Mouse (Mus musculus) cortical plate, adult 2 months (tissue): ENCODE results near the gene Smpd2. TPM values are rescaled to one million over a fixed set of nuclear protein-coding genes. Genes with fewer than 3 reads are reported as not detected.

Source experiments
- H3K27ac ChIP-seq: fragments of 200-500 bp; 2 replicates; pipeline ENCODE4 v1.5.1; 2012; ENCODE audit warnings: low read length, control low read depth, inconsistent platforms; ENCODE audit not compliant: insufficient read depth
- H3K4me1 ChIP-seq: fragments of 200-500 bp; 2 replicates; pipeline ENCODE4 v1.6.1; 2011; ENCODE audit warnings: low read length; ENCODE audit not compliant: control insufficient read depth, insufficient read depth
- H3K4me3 ChIP-seq: fragments of 200-500 bp; 2 replicates; pipeline ENCODE4 v1.5.1; 2011; ENCODE audit warnings: mild to moderate bottlenecking, low read length, control low read depth; ENCODE audit not compliant: insufficient read depth
- CTCF ChIP-seq: fragments of 200-500 bp; IDR thresholded peaks from 2 replicates; pipeline ENCODE4 v1.5.1; 2011; ENCODE audit warnings: mild to moderate bottlenecking, control low read depth, low read length; ENCODE audit not compliant: insufficient read depth; ENCODE audit errors: extremely low read depth
- POLR2A ChIP-seq: fragments of 200-500 bp; IDR thresholded peaks from 2 replicates; pipeline ENCODE4 v1.6.1; 2011; ENCODE audit warnings: mild to moderate bottlenecking, low read length, control low read depth; ENCODE audit not compliant: insufficient read depth; ENCODE audit errors: extremely low read depth
- polyA plus RNA-seq: library from polyadenylated mRNA; depleted of rRNA; stranded (reverse); fragments of >200 nt; gene quantifications from 2 replicates; pipeline ENCODE4 v1.2.3, GENCODE M21; 2012; rRNA removed

Gene Smpd2
- polyA plus RNA-seq, result 33.8 and 36.5 TPM in 2 replicates

DNA sequence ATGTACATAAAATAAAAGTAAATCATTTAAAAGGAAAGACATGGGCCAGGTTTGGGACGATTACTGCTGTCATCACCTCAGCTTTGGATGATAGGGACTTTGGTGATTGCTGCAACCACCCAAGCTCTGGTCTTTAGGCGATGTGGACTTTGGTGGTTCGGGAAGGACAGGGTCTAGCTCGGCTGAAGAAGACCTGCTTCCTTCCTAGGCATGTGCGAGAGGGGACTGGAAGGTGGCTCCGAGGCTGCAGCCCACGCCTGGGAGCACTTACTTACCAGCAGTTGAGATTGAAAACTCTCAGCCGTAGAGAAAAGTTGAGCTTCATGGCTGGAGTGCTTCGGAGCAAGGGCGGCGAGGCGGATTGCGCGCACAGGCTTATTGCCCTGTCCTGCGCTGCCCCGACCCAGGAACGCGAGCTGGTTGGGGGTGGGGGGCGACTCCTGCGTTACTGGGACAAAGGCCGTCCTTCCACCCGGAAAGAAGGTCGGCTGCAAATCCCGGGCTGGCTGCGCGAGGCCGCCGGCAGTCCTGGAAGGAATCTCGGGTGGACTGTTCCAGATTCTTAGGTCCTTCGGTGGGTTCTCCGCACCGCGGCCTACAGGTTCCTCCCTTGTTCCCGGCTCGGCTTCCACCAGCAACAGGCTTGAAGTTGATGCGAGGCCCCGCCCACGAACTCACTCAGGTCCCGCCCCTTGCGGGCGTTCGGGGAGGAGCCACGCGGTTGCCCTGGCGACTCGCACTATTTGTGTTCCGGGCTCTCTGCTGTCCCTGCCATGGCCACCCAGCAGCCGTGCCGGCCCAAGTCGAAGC is at the start of gene Smpd2, which contains the start of gene Ppil6:
Gene Smpd2 (minus strand): TSS at position 662 of the 810 bp plus-strand sequence.
Gene Ppil6 (plus strand): TSS at position 732 of the 810 bp plus-strand sequence.
- TF ChIP-seq POLR2A (peak; percentile 63; the same call in 1 of the 2 replicates), CTCF (no peak)
- Histone ChIP-seq H3K4me1 (no peaks in the 10 kb centered on the region), H3K4me3 (peak within 1 kb of the TSS; percentile 88), H3K27ac (peak within 1 kb of the TSS; percentile 62; the same call in 1 of the 2 replicates)

DNA sequence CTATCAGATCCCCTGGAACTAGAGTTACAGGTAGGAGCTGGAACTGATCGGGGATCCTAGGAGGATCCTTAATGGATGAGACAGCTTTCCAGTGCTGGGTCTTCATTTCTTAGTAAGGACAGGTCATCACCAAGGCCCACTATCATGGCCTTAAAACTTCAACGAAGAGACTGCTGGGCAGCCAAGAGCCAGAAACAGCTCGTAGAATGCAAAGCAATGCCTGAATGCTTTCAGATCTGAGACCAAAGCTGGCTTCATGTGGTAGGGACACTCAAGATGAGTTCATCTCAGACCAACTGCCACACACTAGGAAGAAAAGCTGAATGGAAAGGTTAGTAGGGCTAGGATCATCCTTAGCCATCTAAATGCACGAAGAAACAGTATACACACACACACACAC is 48.8 kb upstream of the Smpd2 start:
- H3K4me1 ChIP-seq, result no peaks in the 10 kb centered on the region
- H3K4me3 ChIP-seq, result no peak overlapping the region
- TF ChIP-seq CTCF (no peak), POLR2A (no peak)
- no peak overlapping the region for H3K27ac ChIP-seq

GRCm38 (mm10) chr10:41537983-41538330 is 47.8 kb upstream of the Smpd2 start:
- H3K4me1 ChIP-seq, result no peaks in the 10 kb centered on the region
- no peak overlapping the region for H3K27ac ChIP-seq
- TF ChIP-seq CTCF, result no peak
- no peak for TF ChIP-seq POLR2A
- no peak overlapping the region for H3K4me3 ChIP-seq

DNA sequence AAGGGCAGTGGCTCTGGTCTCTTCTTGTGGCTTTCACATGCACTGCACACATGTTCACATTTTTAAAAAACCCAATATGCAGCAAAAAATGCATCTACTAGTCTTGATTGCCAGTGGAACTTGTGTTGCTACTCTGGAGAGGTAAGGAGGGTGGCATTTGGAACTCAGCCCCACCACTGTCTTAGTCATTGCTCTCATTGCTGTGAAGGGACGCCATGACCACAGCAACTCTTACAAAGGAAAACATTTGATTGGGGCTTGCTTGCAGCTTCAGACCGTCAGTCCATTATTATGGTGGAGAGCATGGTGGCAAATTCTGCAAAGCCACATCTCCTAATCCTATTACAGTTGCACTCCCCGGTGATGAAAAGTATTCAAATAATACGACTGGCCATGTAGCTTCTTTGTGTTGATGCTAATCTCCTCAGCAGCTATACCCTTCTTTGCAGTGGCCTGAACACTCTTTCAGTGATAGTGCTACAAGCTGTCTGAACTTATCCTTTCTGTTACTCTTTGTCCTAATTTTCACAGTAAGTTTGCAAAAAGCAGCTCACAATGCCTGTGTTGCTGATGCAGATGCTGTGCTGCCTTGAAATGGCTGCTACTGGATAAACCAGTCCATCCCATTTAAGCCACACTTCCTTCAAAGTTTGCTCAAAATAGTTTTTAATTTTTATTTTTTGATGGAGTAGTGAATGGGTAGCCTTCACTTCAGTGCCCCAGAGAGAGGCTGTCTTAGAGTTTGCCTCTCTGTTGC is 47.2 kb upstream of the Smpd2 start:
- H3K27ac ChIP-seq, result no peak overlapping the region
- no peak overlapping the region for H3K4me3 ChIP-seq
- no peak for TF ChIP-seq POLR2A
- TF ChIP-seq CTCF, result no peak
- H3K4me1 ChIP-seq, result no peaks in the 10 kb centered on the region

- TF ChIP-seq POLR2A (no peak), CTCF (no peak)
- Histone ChIP-seq H3K4me3 (no peak overlapping the region), H3K27ac (no peak overlapping the region), H3K4me1 (no peaks in the 10 kb centered on the region)
Observed at GRCm38 (mm10) chr10:41536714-41537113, 46.5 kb upstream of the Smpd2 start.

DNA sequence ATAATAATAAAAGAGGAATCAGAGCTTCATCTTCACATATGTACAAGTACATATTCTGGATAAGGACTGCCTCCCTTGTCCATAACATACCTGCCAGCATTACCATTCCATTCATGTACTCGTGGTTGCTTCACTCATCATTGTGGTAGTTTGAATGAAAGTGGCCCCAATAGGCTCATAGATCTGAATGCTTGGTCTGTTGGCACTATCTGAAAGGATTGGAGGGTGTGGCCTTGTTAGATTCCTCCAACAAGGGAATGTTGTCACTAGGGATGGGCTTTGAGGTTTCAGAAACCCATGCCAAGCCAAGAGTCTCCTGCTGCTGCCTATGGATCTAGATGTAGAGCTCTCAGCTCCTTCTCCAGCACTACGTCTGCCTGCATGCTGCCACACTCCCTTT is 45.8 kb upstream of the Smpd2 start:
- H3K4me3 ChIP-seq, result no peak overlapping the region
- no peak overlapping the region for H3K27ac ChIP-seq
- H3K4me1 ChIP-seq, result no peaks in the 10 kb centered on the region
- TF ChIP-seq CTCF, result no peak

- Histone ChIP-seq H3K4me1 (no peaks in the 10 kb centered on the region), H3K27ac (no peak overlapping the region), H3K4me3 (no peak overlapping the region)
- no peak for TF ChIP-seq CTCF
- no peak for TF ChIP-seq POLR2A
Observed at GRCm38 (mm10) chr10:41529972-41530371, 39.8 kb upstream of the Smpd2 start.

DNA sequence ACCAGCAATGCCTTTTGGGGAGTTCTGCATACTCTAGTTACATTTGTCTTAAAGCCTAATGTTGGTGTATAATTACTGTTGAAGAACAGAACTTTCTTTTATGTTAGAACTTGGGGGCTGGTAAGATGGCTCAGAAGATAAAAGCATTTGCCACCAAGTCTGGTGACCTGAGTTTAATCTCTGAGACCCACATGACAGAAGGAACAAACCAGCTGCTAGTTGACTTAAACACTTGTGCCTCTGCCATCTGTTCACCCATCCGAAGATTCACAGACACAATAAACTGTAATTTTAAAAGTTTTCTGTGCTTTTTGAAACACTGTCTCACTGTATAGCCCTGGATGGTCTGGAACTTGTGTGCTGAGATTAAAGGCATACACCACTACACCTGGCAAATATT is 35.5 kb upstream of the Smpd2 start:
- Histone ChIP-seq H3K4me3 (no peak overlapping the region), H3K27ac (no peak overlapping the region), H3K4me1 (peaks cover 1% of the 10 kb centered on the region; the same call in 1 of the 2 replicates)
- TF ChIP-seq POLR2A (no peak), CTCF (no peak)

GRCm38 (mm10) chr10:41523386-41523785 is 33.2 kb upstream of the Smpd2 start:
- TF ChIP-seq CTCF, result no peak
- no peak for TF ChIP-seq POLR2A
- Histone ChIP-seq H3K27ac (no peak overlapping the region), H3K4me1 (peaks cover 2% of the 10 kb centered on the region; the same call in 1 of the 2 replicates), H3K4me3 (no peak overlapping the region)

- Histone ChIP-seq H3K4me1 (peaks cover 2% of the 10 kb centered on the region; the same call in 1 of the 2 replicates), H3K4me3 (peak overlapping the region; percentile 65), H3K27ac (no peak overlapping the region)
- TF ChIP-seq POLR2A, result no peak
- no peak for TF ChIP-seq CTCF
Observed at GRCm38 (mm10) chr10:41520410-41520673, 30.2 kb upstream of the Smpd2 start.
